In genomic region chr12:111738754-111739153, GRCm38 (mm10) we compare ENCODE assay signal across 7 mouse cellular contexts. TPM values are rescaled to one million over a fixed set of nuclear protein-coding genes. Genes with fewer than 3 reads are reported as not detected.
DNase-seq lines count a peak whose midpoint lies in the region; ATAC-seq and TF ChIP-seq lines count a peak whose summit lies in the region.

No protein-coding gene starts in this region.

- DNase-seq in liver, adult 2 months (ENCODE audit: extremely low read depth, low read depth, low spot score), result peak; percentile 61
- peak; percentile 54 for DNase-seq in WW6 (ENCODE audit: low read depth, low spot score)
- peak; percentile 80 to 87 for DNase-seq in cerebellum, postnatal 25 days
- peak; percentile 81 for DNase-seq in lung, embryonic 14.5 days
- DNase-seq in spleen, postnatal 36 days (ENCODE audit: low spot score in 2 of 2), result peak; percentile 39 to 57

- no peak overlapping the region for H3K27ac ChIP-seq in liver, adult 2 months (replicated peaks; ENCODE audit: insufficient read depth, low read depth, low read length)
- no peak overlapping the region for H3K27ac ChIP-seq in liver, embryonic 12.5 days
- H3K27ac ChIP-seq in intestine, postnatal 0 days (ENCODE audit: low read depth, low read length), result no peak overlapping the region
- no peak overlapping the region for H3K27ac ChIP-seq in lung, embryonic 14.5 days (ENCODE audit: low read depth)

- peak; percentile 56 for TF ChIP-seq CTCF in liver, adult 2 months (IDR thresholded peaks at IDR 0.05; ENCODE audit: low read depth, low read length)
- TF ChIP-seq CTCF in intestine, postnatal 0 days (IDR thresholded peaks at IDR 0.05; ENCODE audit: low read depth), result peak; percentile 75
- peak; percentile 70 for TF ChIP-seq CTCF in lung, embryonic 14.5 days (IDR thresholded peaks at IDR 0.05; ENCODE audit: low read depth)

- H3K9ac ChIP-seq in liver, adult 2 months (ENCODE audit: low read depth, low read length), result no peak overlapping the region
- no peak overlapping the region for H3K9ac ChIP-seq in liver, embryonic 12.5 days
- no peak overlapping the region for H3K9ac ChIP-seq in intestine, postnatal 0 days (ENCODE audit: low read depth, low read length)
- no peak overlapping the region for H3K9ac ChIP-seq in lung, embryonic 14.5 days

- peaks cover 7% of the 10 kb centered on the region for H3K4me1 ChIP-seq in liver, adult 2 months (ENCODE audit: control insufficient read depth, insufficient read depth, low read length)
- H3K4me1 ChIP-seq in liver, embryonic 12.5 days, result no peaks in the 10 kb centered on the region
- H3K4me1 ChIP-seq in intestine, postnatal 0 days (replicated peaks; ENCODE audit: control insufficient read depth, insufficient read depth, low read length), result no peaks in the 10 kb centered on the region
- no peaks in the 10 kb centered on the region for H3K4me1 ChIP-seq in lung, embryonic 14.5 days (ENCODE audit: insufficient read depth)

- no peaks in the 10 kb centered on the region for H3K27me3 ChIP-seq in liver, adult 2 months (ENCODE audit: control insufficient read depth, insufficient read depth, low read length)
- no peaks in the 10 kb centered on the region for H3K27me3 ChIP-seq in liver, embryonic 12.5 days (replicated peaks)
- H3K27me3 ChIP-seq in intestine, postnatal 0 days (replicated peaks; ENCODE audit: control insufficient read depth, insufficient read depth, low read length), result no peaks in the 10 kb centered on the region
- no peaks in the 10 kb centered on the region for H3K27me3 ChIP-seq in lung, embryonic 14.5 days (ENCODE audit: insufficient read depth, low read length)

- H3K79me2 ChIP-seq in liver, adult 2 months (ENCODE audit: control insufficient read depth, insufficient read depth, low read length), result no peaks in the 10 kb centered on the region

- no peaks in the 10 kb centered on the region for H3K9me3 ChIP-seq in liver, embryonic 12.5 days (replicated peaks)
- no peaks in the 10 kb centered on the region for H3K9me3 ChIP-seq in intestine, postnatal 0 days (ENCODE audit: control insufficient read depth)
- no peaks in the 10 kb centered on the region for H3K9me3 ChIP-seq in lung, embryonic 14.5 days (ENCODE audit: low read depth, low read length)

- no peak for TF ChIP-seq POLR2A in liver, adult 2 months (IDR thresholded peaks at IDR 0.05; ENCODE audit: extremely low read depth, insufficient read depth, low read length)

- ATAC-seq in liver, embryonic 12.5 days, result no peak
- ATAC-seq in intestine, postnatal 0 days, result no peak
- no peak for ATAC-seq in lung, embryonic 14.5 days (ENCODE audit: insufficient read depth)

- no peaks in the 10 kb centered on the region for H3K36me3 ChIP-seq in liver, adult 2 months (ENCODE audit: control insufficient read depth, insufficient read depth, low read length)
- peaks cover under 1% of the 10 kb centered on the region; the same call in 1 of the 2 replicates for H3K36me3 ChIP-seq in liver, embryonic 12.5 days
- 0 out of 2 replicates have a peak, but pooled peaks cover 4% of the 10 kb centered on the region for H3K36me3 ChIP-seq in intestine, postnatal 0 days (ENCODE audit: control insufficient read depth, insufficient read depth)
- H3K36me3 ChIP-seq in lung, embryonic 14.5 days (ENCODE audit: insufficient read depth), result no peaks in the 10 kb centered on the region; the same call in 1 of the 2 replicates

- no peak overlapping the region for H3K4me2 ChIP-seq in liver, embryonic 12.5 days
- no peak overlapping the region for H3K4me2 ChIP-seq in intestine, postnatal 0 days (replicated peaks; ENCODE audit: low read depth)
- no peak overlapping the region for H3K4me2 ChIP-seq in lung, embryonic 14.5 days

- WGBS in liver, adult 2 months, result 16% methylated on average over 3 of the region's 3 CpGs
- 33% methylated on average over 3 of the region's 3 CpGs for WGBS in liver, embryonic 12.5 days (ENCODE audit: insufficient replicate concordance)
- 27% methylated on average over 3 of the region's 3 CpGs for WGBS in intestine, postnatal 0 days
- WGBS in lung, embryonic 14.5 days, result 9% methylated on average over 3 of the region's 3 CpGs

- no peak overlapping the region for H3K4me3 ChIP-seq in liver, adult 2 months (ENCODE audit: insufficient read depth, low read depth, low read length)
- no peak overlapping the region for H3K4me3 ChIP-seq in liver, embryonic 12.5 days
- H3K4me3 ChIP-seq in intestine, postnatal 0 days (ENCODE audit: low read depth, low read length), result no peak overlapping the region
- no peak overlapping the region for H3K4me3 ChIP-seq in lung, embryonic 14.5 days (ENCODE audit: low read depth, low read length)

RNA-seq across cellular contexts. Expression of gene Klc1, which starts 19.9 kb away (rescaled TPM):
- total RNA-seq in liver, adult 2 months (2014; rRNA removed), result 15.3 and 18.8 TPM in 2 replicates
- 11.7 and 17.4 TPM in 2 replicates for polyA plus RNA-seq in liver, adult 2 months (2012; rRNA removed)
- polyA plus RNA-seq in liver, embryonic 12.5 days (2016; fragmentation: Nextera tagmentation; extraction: Ambion mirVana), result 35.6 TPM in 2 replicates
- 42.9 and 45.7 TPM in 2 replicates for polyA plus RNA-seq in intestine, postnatal 0 days (2015; fragmentation: Nextera tagmentation; extraction: Ambion mirVana)
- polyA plus RNA-seq in lung, embryonic 14.5 days (2014; fragmentation: Nextera tagmentation; extraction: Ambion mirVana), result 90.5 and 96.7 TPM in 2 replicates

RNA-seq across cellular contexts. Expression of gene Apopt1, which starts 25.7 kb away (rescaled TPM):
- 21.3 and 24.3 TPM in 2 replicates for total RNA-seq in liver, adult 2 months (2014; rRNA removed)
- polyA plus RNA-seq in liver, adult 2 months (2012; rRNA removed), result 58.2 and 78.4 TPM in 2 replicates
- polyA plus RNA-seq in liver, embryonic 12.5 days (2016; fragmentation: Nextera tagmentation; extraction: Ambion mirVana), result 36.3 and 36.5 TPM in 2 replicates
- polyA plus RNA-seq in intestine, postnatal 0 days (2015; fragmentation: Nextera tagmentation; extraction: Ambion mirVana), result 42.6 and 44.8 TPM in 2 replicates
- 53.3 and 57.3 TPM in 2 replicates for polyA plus RNA-seq in lung, embryonic 14.5 days (2014; fragmentation: Nextera tagmentation; extraction: Ambion mirVana)

RNA-seq across cellular contexts. Expression of gene Bag5, which starts 25.7 kb away (rescaled TPM):
- total RNA-seq in liver, adult 2 months (2014; rRNA removed), result 9.5 and 10.1 TPM in 2 replicates
- 6.7 and 7.7 TPM in 2 replicates for polyA plus RNA-seq in liver, adult 2 months (2012; rRNA removed)
- polyA plus RNA-seq in liver, embryonic 12.5 days (2016; fragmentation: Nextera tagmentation; extraction: Ambion mirVana), result 28.4 and 28.5 TPM in 2 replicates
- 29.6 and 32.1 TPM in 2 replicates for polyA plus RNA-seq in intestine, postnatal 0 days (2015; fragmentation: Nextera tagmentation; extraction: Ambion mirVana)
- polyA plus RNA-seq in lung, embryonic 14.5 days (2014; fragmentation: Nextera tagmentation; extraction: Ambion mirVana), result 51.5 and 53.2 TPM in 2 replicates
